Mouse (Mus musculus): ENCODE measurements around the gene Esp23. TPM values are rescaled to one million over a fixed set of nuclear protein-coding genes. Genes with fewer than 3 reads are reported as not detected.
"Not testable (repeated sequence)": the region's sequence is repeated elsewhere in the genome, so short reads cannot be mapped to it uniquely, and the experiment has no call there.

Gene Esp23
- polyA plus RNA-seq (2014; fragmentation: Nextera tagmentation; extraction: Ambion mirVana): not detected in 2 replicates

- H3K4me3 ChIP-seq (ENCODE audit: low read depth, low read length): no peak within 1 kb of the TSS
- ATAC-seq (ENCODE audit: low read depth): no peak
- no peaks in the 10 kb centered on the region for H3K4me1 ChIP-seq (ENCODE audit: control insufficient read depth, insufficient read depth, low read length)
- H3K4me2 ChIP-seq (ENCODE audit: low read depth, low read length): no peak within 1 kb of the TSS
- peaks cover under 1% of the 10 kb centered on the region; the same call in 1 of the 2 replicates for H3K9me3 ChIP-seq (ENCODE audit: control insufficient read depth, low read length)
- no peaks in the 10 kb centered on the region for H3K36me3 ChIP-seq (ENCODE audit: control insufficient read depth, insufficient read depth, low read length)
- H3K27ac ChIP-seq (ENCODE audit: low read depth, low read length): no peak within 1 kb of the TSS
- H3K27me3 ChIP-seq (ENCODE audit: control insufficient read depth, insufficient read depth, low read length): no peaks in the 10 kb centered on the region
- 50% methylated on average over 1 of the region's 1 CpGs for WGBS
- H3K9ac ChIP-seq (replicated peaks; ENCODE audit: low read depth, low read length): no peak within 1 kb of the TSS
These were observed at the start of gene Esp23 for GRCm38 (mm10) chr17:39076937-39077336. Gene Esp23 (minus strand): TSS chr17:39077037.

GRCm38 (mm10) chr17:39107126-39107525, 30.3 kb upstream of the Esp23 start:
- ATAC-seq (ENCODE audit: low read depth); H3K4me1 ChIP-seq (ENCODE audit: control insufficient read depth, insufficient read depth, low read length); H3K9me3 ChIP-seq (ENCODE audit: control insufficient read depth, low read length); H3K9ac ChIP-seq (replicated peaks; ENCODE audit: low read depth, low read length); H3K4me2 ChIP-seq (ENCODE audit: low read depth, low read length); H3K4me3 ChIP-seq (ENCODE audit: low read depth, low read length); H3K27ac ChIP-seq (ENCODE audit: low read depth, low read length); H3K36me3 ChIP-seq (ENCODE audit: control insufficient read depth, insufficient read depth, low read length); H3K27me3 ChIP-seq (ENCODE audit: control insufficient read depth, insufficient read depth, low read length): not testable (repeated sequence)
- WGBS: 72% methylated on average over 11 of the region's 11 CpGs

- ATAC-seq (ENCODE audit: low read depth): no peak
- WGBS: 96% methylated on average over 1 of the region's 1 CpGs
- Histone ChIP-seq H3K4me3 (ENCODE audit: low read depth, low read length) (no peak within 1 kb of the TSS), H3K9ac (replicated peaks; ENCODE audit: low read depth, low read length) (no peak within 1 kb of the TSS), H3K27me3 (ENCODE audit: control insufficient read depth, insufficient read depth, low read length) (no peaks in the 10 kb centered on the region), H3K27ac (ENCODE audit: low read depth, low read length) (no peak within 1 kb of the TSS), H3K4me2 (ENCODE audit: low read depth, low read length) (no peak within 1 kb of the TSS), H3K9me3 (ENCODE audit: control insufficient read depth, low read length) (no peaks in the 10 kb centered on the region; the same call in 1 of the 2 replicates), H3K36me3 (ENCODE audit: control insufficient read depth, insufficient read depth, low read length) (no peaks in the 10 kb centered on the region), H3K4me1 (ENCODE audit: control insufficient read depth, insufficient read depth, low read length) (no peaks in the 10 kb centered on the region)
These were observed 18.2 kb upstream of the Esp23 start, which contains the start of gene Esp22 for GRCm38 (mm10) chr17:39095034-39095433. Gene Esp22 (plus strand): TSS chr17:39095334.

GRCm38 (mm10) chr17:39063641-39064040, 13.2 kb downstream of the Esp23 start:
- H3K4me1 ChIP-seq (ENCODE audit: control insufficient read depth, insufficient read depth, low read length): no peaks in the 10 kb centered on the region
- no peaks in the 10 kb centered on the region; the same call in 1 of the 2 replicates for H3K9me3 ChIP-seq (ENCODE audit: control insufficient read depth, low read length)
- H3K9ac ChIP-seq (replicated peaks; ENCODE audit: low read depth, low read length): no peak overlapping the region
- H3K27me3 ChIP-seq (ENCODE audit: control insufficient read depth, insufficient read depth, low read length): no peaks in the 10 kb centered on the region
- H3K4me2 ChIP-seq (ENCODE audit: low read depth, low read length): no peak overlapping the region
- ATAC-seq (ENCODE audit: low read depth): no peak
- H3K36me3 ChIP-seq (ENCODE audit: control insufficient read depth, insufficient read depth, low read length): no peaks in the 10 kb centered on the region
- H3K27ac ChIP-seq (ENCODE audit: low read depth, low read length): no peak overlapping the region
- no peak overlapping the region for H3K4me3 ChIP-seq (ENCODE audit: low read depth, low read length)

GRCm38 (mm10) chr17:39043241-39043640, 33.6 kb downstream of the Esp23 start, which contains the start of gene Gm21903:
Gene Gm21903 (minus strand): TSS chr17:39043341.
- Histone ChIP-seq H3K4me1 (ENCODE audit: control insufficient read depth, insufficient read depth, low read length) (no peaks in the 10 kb centered on the region), H3K9ac (replicated peaks; ENCODE audit: low read depth, low read length) (no peak within 1 kb of the TSS), H3K27ac (ENCODE audit: low read depth, low read length) (no peak within 1 kb of the TSS), H3K36me3 (ENCODE audit: control insufficient read depth, insufficient read depth, low read length) (no peaks in the 10 kb centered on the region), H3K4me3 (ENCODE audit: low read depth, low read length) (no peak within 1 kb of the TSS), H3K4me2 (ENCODE audit: low read depth, low read length) (no peak within 1 kb of the TSS), H3K9me3 (ENCODE audit: control insufficient read depth, low read length) (peaks cover 3% of the 10 kb centered on the region; the same call in 1 of the 2 replicates), H3K27me3 (ENCODE audit: control insufficient read depth, insufficient read depth, low read length) (no peaks in the 10 kb centered on the region)
- no peak for ATAC-seq (ENCODE audit: low read depth)

- not testable (repeated sequence) for H3K27ac ChIP-seq (ENCODE audit: low read depth, low read length); H3K9me3 ChIP-seq (ENCODE audit: control insufficient read depth, low read length); H3K27me3 ChIP-seq (ENCODE audit: control insufficient read depth, insufficient read depth, low read length); H3K4me1 ChIP-seq (ENCODE audit: control insufficient read depth, insufficient read depth, low read length); H3K9ac ChIP-seq (replicated peaks; ENCODE audit: low read depth, low read length); H3K36me3 ChIP-seq (ENCODE audit: control insufficient read depth, insufficient read depth, low read length); H3K4me3 ChIP-seq (ENCODE audit: low read depth, low read length); H3K4me2 ChIP-seq (ENCODE audit: low read depth, low read length); ATAC-seq (ENCODE audit: low read depth)
- WGBS: 90% methylated on average over 3 of the region's 3 CpGs
These were observed 40.4 kb downstream of the Esp23 start, which contains the start of gene Esp24 for GRCm38 (mm10) chr17:39036395-39036794. Gene Esp24 (plus strand): TSS chr17:39036695.

Other genes starting within 250 kb of the Esp23 start
- gene Esp24, start 40.3 kb downstream of the Esp23 start, polyA plus RNA-seq (2014; fragmentation: Nextera tagmentation; extraction: Ambion mirVana): not detected in 2 replicates
- not detected in 2 replicates for gene Gm21903, start 33.7 kb downstream of the Esp23 start, polyA plus RNA-seq (2014; fragmentation: Nextera tagmentation; extraction: Ambion mirVana)
- not detected in 2 replicates for gene Esp22, start 18.3 kb upstream of the Esp23 start, polyA plus RNA-seq (2014; fragmentation: Nextera tagmentation; extraction: Ambion mirVana)